Mouse (Mus musculus) thymus, postnatal 36 days (tissue): ENCODE measurements at regions not wholly inside any gene's neighbourhood (a gene's known extent, or its start where the extent isn't known, plus 50 kb on each side); places are given as distances from the start of the nearest gene placed in this dataset.

ENCODE experiments used
- DNase-seq, 2 experiments: peaks; one replicate each; pipeline ENCODE4 v3.0.0; 2022; ENCODE audit warnings: mixed read lengths in 2 of 2

- DNase-seq = no peak
Observed at GRCm38 (mm10) chr12:56275556-56276242, 70.0 kb downstream of the Mbip start.

GRCm38 (mm10) chr12:56265049-56265448, 80.6 kb downstream of the Mbip start:
- DNase-seq = no peak

GRCm38 (mm10) chr12:56261471-56261870, 84.2 kb downstream of the Mbip start:
- no peak for DNase-seq

GRCm38 (mm10) chr12:56258401-56259050, 87.2 kb downstream of the Mbip start:
- DNase-seq = no peak

- no peak for DNase-seq
Observed at GRCm38 (mm10) chr12:56256243-56256881, 89.3 kb downstream of the Mbip start.

- no peak for DNase-seq
Observed at GRCm38 (mm10) chr12:56252612-56253444, 92.9 kb downstream of the Mbip start.

GRCm38 (mm10) chr12:56250262-56250661, 95.4 kb downstream of the Mbip start:
- DNase-seq = no peak

- no peak for DNase-seq
Observed at GRCm38 (mm10) chr12:56246406-56246805, 99.3 kb downstream of the Mbip start.

GRCm38 (mm10) chr12:56242803-56243202, 102.9 kb downstream of the Mbip start:
- DNase-seq = no peak

GRCm38 (mm10) chr12:56241735-56242134, 104.0 kb downstream of the Mbip start:
- peak in 1 of 2 experiments; percentile 2 for DNase-seq

- no peak for DNase-seq
Observed at GRCm38 (mm10) chr12:56240206-56240605, 105.5 kb downstream of the Mbip start.

- no peak for DNase-seq
Observed at GRCm38 (mm10) chr12:56234571-56234970, 111.1 kb downstream of the Mbip start.

GRCm38 (mm10) chr12:56233209-56233608, 112.5 kb downstream of the Mbip start:
- DNase-seq = no peak

- no peak for DNase-seq
Observed at GRCm38 (mm10) chr12:56224142-56224895, 121.4 kb downstream of the Mbip start.

- DNase-seq = no peak
Observed at GRCm38 (mm10) chr12:56193524-56193923, 152.2 kb downstream of the Mbip start.

- DNase-seq = no peak
Observed at GRCm38 (mm10) chr12:56189562-56189961, 156.1 kb downstream of the Mbip start.

- DNase-seq = no peak
Observed at GRCm38 (mm10) chr12:56160736-56161135, 185.0 kb downstream of the Mbip start.

- no peak for DNase-seq
Observed at GRCm38 (mm10) chr12:56144359-56144758, 201.3 kb downstream of the Mbip start.

GRCm38 (mm10) chr12:56143789-56144188, 201.9 kb downstream of the Mbip start:
- no peak for DNase-seq

- DNase-seq = no peak
Observed at GRCm38 (mm10) chr12:56114446-56114845, 231.2 kb downstream of the Mbip start.

- DNase-seq = no peak
Observed at GRCm38 (mm10) chr12:56081406-56081805, 245.3 kb downstream of the Brms1l start.

- no peak for DNase-seq
Observed at GRCm38 (mm10) chr12:56064183-56064582, 228.1 kb downstream of the Brms1l start.
